Mouse (Mus musculus): Measurements from ENCODE around the gene Cmtm4. TPM values are rescaled to one million over a fixed set of nuclear protein-coding genes. Genes with fewer than 3 reads are reported as not detected.

Gene Cmtm4
- polyA plus RNA-seq, 1 experiment from 2014 or later, result 2.4 TPM

- Histone ChIP-seq H3K4me2 (ENCODE audit: low read length) (no peak overlapping the region), H3K4me3 (ENCODE audit: control insufficient read depth in 1 of 2, insufficient read depth in 1 of 2, low read depth in 1 of 2, low read length in 2 of 2) (no peak overlapping the region), H3K27me3 (ENCODE audit: control insufficient read depth, insufficient read depth, low read length) (no peaks in the 10 kb centered on the region), H3K27ac (replicated peaks in 1 of 2; ENCODE audit: control insufficient read depth in 1 of 2, insufficient read depth in 1 of 2, low read depth in 2 of 2, low read length in 2 of 2) (no peak overlapping the region), H3K9ac (ENCODE audit: low read length) (no peak overlapping the region), H3K4me1 (ENCODE audit: control insufficient read depth in 2 of 2, insufficient read depth in 2 of 2, low read length in 2 of 2) (peaks cover 21 to 23% of the 10 kb centered on the region in 2 experiments), H3K36me3 (ENCODE audit: control insufficient read depth, insufficient read depth, low read length) (no peaks in the 10 kb centered on the region), H3K9me3 (ENCODE audit: control insufficient read depth, low read length) (no peaks in the 10 kb centered on the region)
- 86% methylated on average over 5 of the region's 5 CpGs for WGBS
- no peak for ATAC-seq (ENCODE audit: insufficient number of reproducible peaks, insufficient read depth, low FRiP score, low read depth)
These were observed 14.6 kb downstream of the Cmtm4 start for GRCm38 (mm10) chr8:104380961-104381411.

GRCm38 (mm10) chr8:104380269-104380668 lies 15.3 kb downstream of the Cmtm4 start:
- H3K27me3 ChIP-seq (ENCODE audit: control insufficient read depth, insufficient read depth, low read length), result no peaks in the 10 kb centered on the region
- no peak overlapping the region for H3K27ac ChIP-seq (replicated peaks in 1 of 2; ENCODE audit: control insufficient read depth in 1 of 2, insufficient read depth in 1 of 2, low read depth in 2 of 2, low read length in 2 of 2)
- H3K4me1 ChIP-seq (ENCODE audit: control insufficient read depth in 2 of 2, insufficient read depth in 2 of 2, low read length in 2 of 2), result peaks cover 24 to 29% of the 10 kb centered on the region in 2 experiments
- WGBS, result 76% methylated on average over 7 of the region's 7 CpGs
- no peak overlapping the region for H3K4me2 ChIP-seq (ENCODE audit: low read length)
- no peaks in the 10 kb centered on the region for H3K36me3 ChIP-seq (ENCODE audit: control insufficient read depth, insufficient read depth, low read length)
- H3K9ac ChIP-seq (ENCODE audit: low read length), result no peak overlapping the region
- H3K4me3 ChIP-seq (ENCODE audit: control insufficient read depth in 1 of 2, insufficient read depth in 1 of 2, low read depth in 1 of 2, low read length in 2 of 2), result no peak overlapping the region
- no peaks in the 10 kb centered on the region for H3K9me3 ChIP-seq (ENCODE audit: control insufficient read depth, low read length)
- ATAC-seq (ENCODE audit: insufficient number of reproducible peaks, insufficient read depth, low FRiP score, low read depth), result no peak

GRCm38 (mm10) chr8:104379301-104379836 lies 16.2 kb downstream of the Cmtm4 start:
- Histone ChIP-seq H3K9me3 (ENCODE audit: control insufficient read depth, low read length) (no peaks in the 10 kb centered on the region), H3K27me3 (ENCODE audit: control insufficient read depth, insufficient read depth, low read length) (no peaks in the 10 kb centered on the region), H3K4me1 (ENCODE audit: control insufficient read depth in 2 of 2, insufficient read depth in 2 of 2, low read length in 2 of 2) (peaks cover 31 to 35% of the 10 kb centered on the region in 2 experiments), H3K4me2 (ENCODE audit: low read length) (no peak overlapping the region), H3K9ac (ENCODE audit: low read length) (no peak overlapping the region), H3K36me3 (ENCODE audit: control insufficient read depth, insufficient read depth, low read length) (no peaks in the 10 kb centered on the region), H3K27ac (replicated peaks in 1 of 2; ENCODE audit: control insufficient read depth in 1 of 2, insufficient read depth in 1 of 2, low read depth in 2 of 2, low read length in 2 of 2) (no peak overlapping the region), H3K4me3 (ENCODE audit: control insufficient read depth in 1 of 2, insufficient read depth in 1 of 2, low read depth in 1 of 2, low read length in 2 of 2) (no peak overlapping the region)
- ATAC-seq (ENCODE audit: insufficient number of reproducible peaks, insufficient read depth, low FRiP score, low read depth), result no peak
- WGBS, result 63% methylated on average over 10 of the region's 10 CpGs

- H3K9ac ChIP-seq (ENCODE audit: low read length), result no peak overlapping the region
- H3K36me3 ChIP-seq (ENCODE audit: control insufficient read depth, insufficient read depth, low read length), result no peaks in the 10 kb centered on the region
- no peak for ATAC-seq (ENCODE audit: insufficient number of reproducible peaks, insufficient read depth, low FRiP score, low read depth)
- peaks cover 23 to 27% of the 10 kb centered on the region in 2 experiments for H3K4me1 ChIP-seq (ENCODE audit: control insufficient read depth in 2 of 2, insufficient read depth in 2 of 2, low read length in 2 of 2)
- H3K4me3 ChIP-seq (ENCODE audit: control insufficient read depth in 1 of 2, insufficient read depth in 1 of 2, low read depth in 1 of 2, low read length in 2 of 2), result no peak overlapping the region
- no peaks in the 10 kb centered on the region for H3K9me3 ChIP-seq (ENCODE audit: control insufficient read depth, low read length)
- H3K27ac ChIP-seq (replicated peaks in 1 of 2; ENCODE audit: control insufficient read depth in 1 of 2, insufficient read depth in 1 of 2, low read depth in 2 of 2, low read length in 2 of 2), result no peak overlapping the region; a peak in 1 of 4 replicates
- H3K27me3 ChIP-seq (ENCODE audit: control insufficient read depth, insufficient read depth, low read length), result no peaks in the 10 kb centered on the region
- no peak overlapping the region for H3K4me2 ChIP-seq (ENCODE audit: low read length)
- WGBS, result 77% methylated on average over 11 of the region's 11 CpGs
These were observed 18.9 kb downstream of the Cmtm4 start for GRCm38 (mm10) chr8:104376669-104377068.

- no peak for ATAC-seq (ENCODE audit: insufficient number of reproducible peaks, insufficient read depth, low FRiP score, low read depth)
- peak overlapping the region; percentile 50 for H3K4me2 ChIP-seq (ENCODE audit: low read length)
- no peaks in the 10 kb centered on the region for H3K9me3 ChIP-seq (ENCODE audit: control insufficient read depth, low read length)
- H3K27me3 ChIP-seq (ENCODE audit: control insufficient read depth, insufficient read depth, low read length), result no peaks in the 10 kb centered on the region
- H3K27ac ChIP-seq (replicated peaks in 1 of 2; ENCODE audit: control insufficient read depth in 1 of 2, insufficient read depth in 1 of 2, low read depth in 2 of 2, low read length in 2 of 2), result peak overlapping the region; percentile 87 to 90
- WGBS, result 64% methylated on average over 5 of the region's 5 CpGs
- no peak overlapping the region for H3K4me3 ChIP-seq (ENCODE audit: control insufficient read depth in 1 of 2, insufficient read depth in 1 of 2, low read depth in 1 of 2, low read length in 2 of 2)
- H3K36me3 ChIP-seq (ENCODE audit: control insufficient read depth, insufficient read depth, low read length), result no peaks in the 10 kb centered on the region
- peak overlapping the region; percentile 56; the same call in 1 of the 2 replicates for H3K9ac ChIP-seq (ENCODE audit: low read length)
- H3K4me1 ChIP-seq (ENCODE audit: control insufficient read depth in 2 of 2, insufficient read depth in 2 of 2, low read length in 2 of 2), result peaks cover 23 to 27% of the 10 kb centered on the region in 2 experiments
These were observed 19.6 kb downstream of the Cmtm4 start for GRCm38 (mm10) chr8:104375959-104376358.

- H3K9ac ChIP-seq (ENCODE audit: low read length), result peak overlapping the region; percentile 56
- H3K4me3 ChIP-seq (ENCODE audit: control insufficient read depth in 1 of 2, insufficient read depth in 1 of 2, low read depth in 1 of 2, low read length in 2 of 2), result no peak overlapping the region
- no peaks in the 10 kb centered on the region for H3K27me3 ChIP-seq (ENCODE audit: control insufficient read depth, insufficient read depth, low read length)
- H3K9me3 ChIP-seq (ENCODE audit: control insufficient read depth, low read length), result no peaks in the 10 kb centered on the region
- peak overlapping the region; percentile 50 for H3K4me2 ChIP-seq (ENCODE audit: low read length)
- H3K4me1 ChIP-seq (ENCODE audit: control insufficient read depth in 2 of 2, insufficient read depth in 2 of 2, low read length in 2 of 2), result peaks cover 23 to 27% of the 10 kb centered on the region in 2 experiments
- no peak for ATAC-seq (ENCODE audit: insufficient number of reproducible peaks, insufficient read depth, low FRiP score, low read depth)
- H3K36me3 ChIP-seq (ENCODE audit: control insufficient read depth, insufficient read depth, low read length), result no peaks in the 10 kb centered on the region
- WGBS, result 26% methylated on average over 14 of the region's 14 CpGs
- H3K27ac ChIP-seq (replicated peaks in 1 of 2; ENCODE audit: control insufficient read depth in 1 of 2, insufficient read depth in 1 of 2, low read depth in 2 of 2, low read length in 2 of 2), result peak overlapping the region; percentile 87 to 90
These were observed 20.5 kb downstream of the Cmtm4 start for GRCm38 (mm10) chr8:104374864-104375846.

- Histone ChIP-seq H3K27ac (replicated peaks in 1 of 2; ENCODE audit: control insufficient read depth in 1 of 2, insufficient read depth in 1 of 2, low read depth in 2 of 2, low read length in 2 of 2) (peak overlapping the region in 1 of 2 experiments; percentile 87; a peak in 1 of 4 replicates), H3K9me3 (ENCODE audit: control insufficient read depth, low read length) (no peaks in the 10 kb centered on the region), H3K36me3 (ENCODE audit: control insufficient read depth, insufficient read depth, low read length) (no peaks in the 10 kb centered on the region), H3K27me3 (ENCODE audit: control insufficient read depth, insufficient read depth, low read length) (no peaks in the 10 kb centered on the region), H3K9ac (ENCODE audit: low read length) (no peak overlapping the region), H3K4me1 (ENCODE audit: control insufficient read depth in 2 of 2, insufficient read depth in 2 of 2, low read length in 2 of 2) (peaks cover 22 to 30% of the 10 kb centered on the region in 2 experiments), H3K4me3 (ENCODE audit: control insufficient read depth in 1 of 2, insufficient read depth in 1 of 2, low read depth in 1 of 2, low read length in 2 of 2) (no peak overlapping the region), H3K4me2 (ENCODE audit: low read length) (no peak overlapping the region)
- WGBS, result 76% methylated on average over 11 of the region's 11 CpGs
- ATAC-seq (ENCODE audit: insufficient number of reproducible peaks, insufficient read depth, low FRiP score, low read depth), result no peak
These were observed 21.3 kb downstream of the Cmtm4 start for GRCm38 (mm10) chr8:104374269-104374668.
